Mouse (Mus musculus): ENCODE measurements around the gene Kifc5b. TPM values are rescaled to one million over a fixed set of nuclear protein-coding genes. Genes with fewer than 3 reads are reported as not detected.
"Not testable (repeated sequence)": the region's sequence is repeated elsewhere in the genome, so short reads cannot be mapped to it uniquely, and the experiment has no call there.

Kifc5b gene
- polyA plus RNA-seq, 1 experiment from 2014 or later = 2.3 TPM

DNA sequence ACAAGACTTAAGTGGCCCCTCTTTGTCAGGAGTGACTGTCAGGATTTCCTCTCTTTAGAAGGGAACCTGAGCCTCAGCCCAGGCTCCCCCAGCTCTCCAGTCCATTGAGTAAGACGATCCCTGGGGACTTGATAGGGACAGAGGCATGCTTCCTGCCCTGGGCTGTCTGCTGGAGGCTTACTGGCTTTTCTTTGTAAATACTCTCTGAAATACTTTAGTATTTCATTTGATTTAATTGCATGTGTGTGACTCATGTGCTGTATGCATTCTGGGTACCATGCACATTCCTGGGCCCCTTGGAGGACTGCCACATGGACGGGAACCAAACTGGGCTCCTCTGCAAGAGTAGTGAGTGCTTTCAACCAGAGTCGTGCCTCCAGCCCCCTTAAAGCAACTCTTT is 29.0 kb upstream of the Kifc5b start:
- ATAC-seq (ENCODE audit: low FRiP score) = no peak
- Histone ChIP-seq H3K4me3 (replicated peaks) (no peak overlapping the region), H3K27me3 (replicated peaks) (peaks cover 13% of the 10 kb centered on the region), H3K27ac (replicated peaks) (no peak overlapping the region), H3K9me3 (replicated peaks) (no peaks in the 10 kb centered on the region), H3K9ac (replicated peaks) (no peak overlapping the region), H3K4me2 (no peak overlapping the region), H3K36me3 (no peaks in the 10 kb centered on the region), H3K4me1 (peaks cover 31% of the 10 kb centered on the region)
- 46% methylated on average over 3 of the region's 3 CpGs for WGBS

DNA sequence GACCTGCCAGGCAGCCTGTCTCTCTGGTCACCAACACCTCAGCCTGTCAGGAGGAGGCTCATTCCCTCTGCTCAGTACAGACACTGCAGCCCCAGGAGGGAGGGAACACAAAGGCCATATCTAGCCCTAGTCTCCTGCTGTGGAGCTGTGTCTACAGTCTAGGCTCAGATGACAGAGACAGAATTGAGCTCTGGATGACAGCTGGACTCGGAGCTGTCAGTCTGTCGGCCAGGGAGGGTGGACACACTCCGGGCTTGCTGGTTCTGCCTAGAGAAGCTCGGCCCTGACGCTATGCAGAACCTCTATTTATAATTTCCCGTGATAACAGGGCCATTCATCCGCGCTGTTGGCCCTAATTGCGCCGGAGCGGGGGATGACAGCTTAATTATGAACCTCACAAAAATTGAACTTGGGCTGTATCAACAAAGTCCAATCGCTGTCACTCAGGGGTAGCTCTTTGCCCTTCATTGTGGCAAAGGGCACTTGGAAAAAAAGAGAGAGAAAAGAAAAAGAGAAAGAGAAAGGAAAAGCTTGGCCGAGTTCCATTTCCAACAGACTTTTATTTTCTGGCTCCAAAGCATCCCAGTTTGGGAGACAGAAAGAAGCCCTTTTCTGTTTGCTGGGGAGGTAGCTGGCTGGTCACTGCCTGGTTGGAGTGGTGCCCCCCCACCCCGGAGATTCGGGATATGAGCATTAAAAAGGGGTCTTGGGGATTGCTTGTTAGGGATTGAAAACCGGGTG is 24.1 kb upstream of the Kifc5b start:
- peaks cover 4% of the 10 kb centered on the region; the same call in 1 of the 2 replicates for H3K27me3 ChIP-seq (replicated peaks)
- 50% methylated on average over 16 of the region's 16 CpGs for WGBS
- no peaks in the 10 kb centered on the region for H3K9me3 ChIP-seq (replicated peaks)
- H3K4me2 ChIP-seq = 0 out of 2 replicates have a peak overlapping the region, but pooled peaks have one; percentile 15
- ATAC-seq (ENCODE audit: low FRiP score) = no peak
- H3K4me1 ChIP-seq = peaks cover 23% of the 10 kb centered on the region
- H3K4me3 ChIP-seq (replicated peaks) = no peak overlapping the region
- H3K9ac ChIP-seq (replicated peaks) = peak overlapping the region; percentile 4; the same call in 1 of the 2 replicates
- H3K36me3 ChIP-seq = no peaks in the 10 kb centered on the region
- H3K27ac ChIP-seq (replicated peaks) = no peak overlapping the region

GRCm38 (mm10) chr17:26893492-26893891 is 23.4 kb upstream of the Kifc5b start:
- H3K9ac ChIP-seq (replicated peaks) = no peak overlapping the region
- no peak overlapping the region for H3K27ac ChIP-seq (replicated peaks)
- WGBS = 60% methylated on average over 6 of the region's 6 CpGs
- H3K4me1 ChIP-seq = peaks cover 23% of the 10 kb centered on the region
- no peak overlapping the region for H3K4me3 ChIP-seq (replicated peaks)
- H3K27me3 ChIP-seq (replicated peaks) = peaks cover 4% of the 10 kb centered on the region; the same call in 1 of the 2 replicates
- H3K4me2 ChIP-seq = no peak overlapping the region
- H3K9me3 ChIP-seq (replicated peaks) = no peaks in the 10 kb centered on the region
- no peak for ATAC-seq (ENCODE audit: low FRiP score)
- H3K36me3 ChIP-seq = no peaks in the 10 kb centered on the region

DNA sequence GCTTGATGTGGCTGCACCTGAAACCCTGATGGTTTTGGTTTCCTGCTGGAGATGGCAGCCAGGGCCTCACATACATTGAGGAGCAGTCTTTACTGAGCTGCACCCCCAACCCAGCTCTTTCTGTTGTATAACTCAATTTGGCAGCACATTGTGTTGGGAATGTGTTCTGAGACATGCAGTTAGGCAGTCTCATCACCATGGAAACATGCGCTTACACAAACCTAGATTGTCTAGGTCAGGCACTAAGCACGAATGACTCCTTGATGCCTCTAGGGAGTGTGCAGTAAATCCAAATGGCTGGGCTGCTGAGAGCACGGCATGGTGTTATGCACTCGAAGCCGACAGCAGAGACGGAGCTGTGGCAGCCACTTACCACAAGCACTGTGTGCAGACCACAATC is 22.5 kb upstream of the Kifc5b start:
- 44% methylated on average over 6 of the region's 6 CpGs for WGBS
- Histone ChIP-seq H3K4me3 (replicated peaks) (no peak overlapping the region), H3K9me3 (replicated peaks) (no peaks in the 10 kb centered on the region), H3K36me3 (no peaks in the 10 kb centered on the region), H3K27me3 (replicated peaks) (peaks cover 4% of the 10 kb centered on the region; the same call in 1 of the 2 replicates), H3K4me1 (peaks cover 23% of the 10 kb centered on the region), H3K4me2 (no peak overlapping the region), H3K27ac (replicated peaks) (no peak overlapping the region), H3K9ac (replicated peaks) (no peak overlapping the region)
- ATAC-seq (ENCODE audit: low FRiP score) = peak; percentile 35; the same call in 1 of the 2 replicates

- H3K4me3 ChIP-seq (replicated peaks) = no peak overlapping the region
- no peak overlapping the region for H3K27ac ChIP-seq (replicated peaks)
- ATAC-seq (ENCODE audit: low FRiP score) = no peak
- H3K4me2 ChIP-seq = no peak overlapping the region
- WGBS = 13% methylated on average over 10 of the region's 10 CpGs
- no peaks in the 10 kb centered on the region for H3K36me3 ChIP-seq
- peaks cover 23% of the 10 kb centered on the region for H3K4me1 ChIP-seq
- no peak overlapping the region for H3K9ac ChIP-seq (replicated peaks)
- peaks cover 4% of the 10 kb centered on the region; the same call in 1 of the 2 replicates for H3K27me3 ChIP-seq (replicated peaks)
- H3K9me3 ChIP-seq (replicated peaks) = no peaks in the 10 kb centered on the region
Observed at GRCm38 (mm10) chr17:26895578-26895977, 21.3 kb upstream of the Kifc5b start.

GRCm38 (mm10) chr17:26900916-26901315 is 16.0 kb upstream of the Kifc5b start:
- H3K9me3 ChIP-seq (replicated peaks) = no peaks in the 10 kb centered on the region
- no peak overlapping the region for H3K4me3 ChIP-seq (replicated peaks)
- H3K27me3 ChIP-seq (replicated peaks) = peaks cover 4% of the 10 kb centered on the region; the same call in 1 of the 2 replicates
- no peak for ATAC-seq (ENCODE audit: low FRiP score)
- no peak overlapping the region for H3K27ac ChIP-seq (replicated peaks)
- no peaks in the 10 kb centered on the region for H3K36me3 ChIP-seq
- no peak overlapping the region for H3K4me2 ChIP-seq
- no peaks in the 10 kb centered on the region for H3K4me1 ChIP-seq
- H3K9ac ChIP-seq (replicated peaks) = no peak overlapping the region
- WGBS = 85% methylated on average over 6 of the region's 6 CpGs

GRCm38 (mm10) chr17:26904320-26904719 is 12.6 kb upstream of the Kifc5b start:
- Histone ChIP-seq H3K4me2 (no peak overlapping the region), H3K4me1 (no peaks in the 10 kb centered on the region), H3K27ac (replicated peaks) (no peak overlapping the region), H3K27me3 (replicated peaks) (no peaks in the 10 kb centered on the region), H3K9ac (replicated peaks) (no peak overlapping the region), H3K9me3 (replicated peaks) (no peaks in the 10 kb centered on the region), H3K4me3 (replicated peaks) (no peak overlapping the region), H3K36me3 (no peaks in the 10 kb centered on the region)
- ATAC-seq (ENCODE audit: low FRiP score) = no peak
- 63% methylated on average over 5 of the region's 5 CpGs for WGBS

GRCm38 (mm10) chr17:26907506-26907905 is 9.4 kb upstream of the Kifc5b start:
- H3K36me3 ChIP-seq; H3K27ac ChIP-seq (replicated peaks); H3K4me2 ChIP-seq; H3K9me3 ChIP-seq (replicated peaks); H3K4me3 ChIP-seq (replicated peaks); H3K4me1 ChIP-seq; H3K27me3 ChIP-seq (replicated peaks); ATAC-seq (ENCODE audit: low FRiP score); H3K9ac ChIP-seq (replicated peaks): not testable (repeated sequence)
- WGBS = 82% methylated on average over 15 of the region's 15 CpGs

DNA sequence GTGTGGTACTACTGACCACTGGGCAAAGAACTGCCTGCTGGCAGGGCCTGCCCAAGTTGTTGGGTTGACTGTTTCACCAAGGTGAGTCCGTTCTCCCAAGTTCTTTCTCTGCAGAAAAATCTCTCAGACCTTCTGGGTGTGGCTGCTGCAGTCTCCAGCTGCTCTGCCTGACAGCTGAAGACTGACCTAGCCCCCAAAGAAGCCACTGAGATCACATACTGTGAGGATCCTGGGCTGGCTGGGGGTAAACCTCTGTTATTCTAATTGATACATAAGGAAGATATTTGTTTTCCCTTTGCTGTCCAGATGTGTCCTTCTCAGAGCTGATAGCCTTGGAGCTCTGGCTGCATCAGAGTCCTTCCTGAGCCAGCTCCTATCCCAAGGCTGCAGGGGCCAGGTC is 1.6 kb upstream of the Kifc5b start:
- 37% methylated on average over 1 of the region's 1 CpGs for WGBS
- Histone ChIP-seq H3K9me3 (replicated peaks) (no peaks in the 10 kb centered on the region), H3K27me3 (replicated peaks) (no peaks in the 10 kb centered on the region), H3K27ac (replicated peaks) (no peak overlapping the region), H3K4me2 (no peak overlapping the region), H3K4me1 (peaks cover 9% of the 10 kb centered on the region), H3K36me3 (no peaks in the 10 kb centered on the region), H3K9ac (replicated peaks) (no peak overlapping the region), H3K4me3 (replicated peaks) (no peak overlapping the region)
- no peak for ATAC-seq (ENCODE audit: low FRiP score)

DNA sequence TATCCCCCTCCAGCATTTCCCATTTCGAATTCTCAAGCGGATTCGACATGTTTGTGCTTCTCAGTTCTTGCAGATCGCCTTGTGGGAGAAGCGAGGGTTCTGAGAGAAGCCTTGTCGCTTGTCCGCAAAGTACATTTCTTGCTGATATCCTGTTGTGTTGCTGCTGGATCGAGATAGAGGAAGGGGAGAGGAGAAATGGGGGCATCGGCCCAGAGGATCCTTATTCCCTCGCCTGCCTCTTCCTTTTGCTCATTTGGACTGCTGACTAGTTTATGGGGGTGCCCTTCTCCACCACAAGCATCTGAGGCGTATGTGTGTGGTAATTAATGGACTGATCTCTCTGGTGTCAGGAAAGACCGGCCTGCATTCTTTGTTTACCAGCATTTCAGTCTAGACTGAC is 669 bp downstream of the Kifc5b start:
- not testable (repeated sequence) for ATAC-seq (ENCODE audit: low FRiP score); H3K36me3 ChIP-seq; H3K27ac ChIP-seq (replicated peaks); H3K27me3 ChIP-seq (replicated peaks); H3K4me1 ChIP-seq; H3K9me3 ChIP-seq (replicated peaks)
- peak overlapping the region; percentile 60 for H3K4me3 ChIP-seq (replicated peaks)
- H3K4me2 ChIP-seq = peak overlapping the region; percentile 84
- 2% methylated on average over 12 of the region's 12 CpGs for WGBS
- peak overlapping the region; percentile 33 for H3K9ac ChIP-seq (replicated peaks)

DNA sequence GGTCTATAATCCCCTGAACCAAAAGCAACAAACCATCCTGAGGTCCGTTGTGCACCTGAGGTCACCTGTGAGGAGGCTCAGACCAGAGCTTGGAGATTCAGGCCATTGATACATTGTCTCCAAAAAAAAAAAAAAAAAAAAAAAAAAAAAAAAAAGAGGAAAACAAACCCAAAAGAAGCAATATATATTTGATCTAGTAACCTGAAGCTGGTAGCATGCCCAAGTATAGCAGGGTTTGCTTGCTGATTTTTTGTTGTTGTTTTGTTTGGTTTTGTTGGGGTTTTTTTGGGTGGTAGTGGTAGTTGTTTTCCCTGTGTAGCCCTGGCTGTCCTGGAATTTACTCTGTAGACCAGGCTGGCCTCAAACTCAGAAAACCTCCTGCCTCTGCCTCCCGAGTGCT is 1.5 kb downstream of the Kifc5b start:
- Histone ChIP-seq H3K4me1 (peaks cover 9% of the 10 kb centered on the region), H3K4me2 (peak overlapping the region; percentile 23; the same call in 1 of the 2 replicates), H3K9me3 (replicated peaks) (no peaks in the 10 kb centered on the region), H3K27me3 (replicated peaks) (no peaks in the 10 kb centered on the region), H3K9ac (replicated peaks) (no peak overlapping the region), H3K27ac (replicated peaks) (no peak overlapping the region), H3K4me3 (replicated peaks) (no peak overlapping the region), H3K36me3 (no peaks in the 10 kb centered on the region)
- ATAC-seq (ENCODE audit: low FRiP score) = no peak
- 82% methylated on average over 2 of the region's 2 CpGs for WGBS

DNA sequence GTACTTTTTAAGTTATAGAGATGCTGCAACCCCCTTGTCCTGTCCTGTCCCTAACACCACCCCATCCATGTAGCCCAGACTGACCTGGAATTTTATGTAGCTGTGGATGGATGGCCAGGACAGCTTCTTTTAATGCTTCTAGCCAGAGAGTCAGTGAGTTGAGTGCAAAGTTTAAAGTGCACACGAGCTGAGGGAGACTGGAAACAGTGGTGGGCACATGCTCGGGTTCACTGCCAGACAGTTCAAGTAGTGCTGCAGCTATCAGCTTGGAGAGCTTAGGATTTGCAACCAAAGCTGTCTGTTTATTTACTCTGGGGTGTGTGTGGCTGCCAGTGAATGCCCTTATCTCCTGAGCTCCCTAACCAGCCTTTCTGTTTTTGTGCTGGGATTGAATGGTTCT is 2.6 kb downstream of the Kifc5b start:
- 92% methylated on average over 2 of the region's 2 CpGs for WGBS
- not testable (repeated sequence) for H3K36me3 ChIP-seq; ATAC-seq (ENCODE audit: low FRiP score); H3K27ac ChIP-seq (replicated peaks); H3K27me3 ChIP-seq (replicated peaks); H3K4me2 ChIP-seq; H3K4me1 ChIP-seq; H3K9me3 ChIP-seq (replicated peaks); H3K4me3 ChIP-seq (replicated peaks); H3K9ac ChIP-seq (replicated peaks)

Data from neural tube, embryonic 15.5 days (tissue).